Mouse (Mus musculus) T-cell, adult 2 months (primary cell): ENCODE results near the gene Bsn.
A peak's percentile ranks its signal among the peaks of the same experiment; 100 is the strongest.

ENCODE experiments used
- DNase-seq: peaks from one replicate; pipeline ENCODE4 v3.0.0; 2022; ENCODE audit warnings: low spot score

Bsn gene

GRCm38 (mm10) chr9:108125731-108126130 is 64.5 kb downstream of the Bsn start:
- DNase-seq = no peak

GRCm38 (mm10) chr9:108123916-108124315 is 66.3 kb downstream of the Bsn start:
- no peak for DNase-seq

GRCm38 (mm10) chr9:108121170-108121969 is 68.8 kb downstream of the Bsn start:
- no peak for DNase-seq

- peak; percentile 27 for DNase-seq
Measured at GRCm38 (mm10) chr9:108120671-108121070, 69.5 kb downstream of the Bsn start.

- no peak for DNase-seq
Measured at GRCm38 (mm10) chr9:108119891-108120411, 70.2 kb downstream of the Bsn start.

- no peak for DNase-seq
Measured at GRCm38 (mm10) chr9:108117143-108117542, 73.0 kb downstream of the Bsn start.

- DNase-seq = no peak
Measured at GRCm38 (mm10) chr9:108115290-108116077, 74.7 kb downstream of the Bsn start.

- DNase-seq = no peak
Measured at GRCm38 (mm10) chr9:108112719-108113340, 77.4 kb downstream of the Bsn start.

- DNase-seq = no peak
Measured at GRCm38 (mm10) chr9:108111593-108112121, 78.5 kb downstream of the Bsn start.

- no peak for DNase-seq
Measured at GRCm38 (mm10) chr9:108111101-108111592, 79.0 kb downstream of the Bsn start.

- DNase-seq = no peak
Measured at GRCm38 (mm10) chr9:108110160-108110559, 80.0 kb downstream of the Bsn start.

GRCm38 (mm10) chr9:108107867-108108266 is 82.3 kb downstream of the Bsn start:
- DNase-seq = no peak

GRCm38 (mm10) chr9:108106090-108106489 is 84.1 kb downstream of the Bsn start:
- no peak for DNase-seq

- DNase-seq = no peak
Measured at GRCm38 (mm10) chr9:108105549-108105863, 84.7 kb downstream of the Bsn start.

GRCm38 (mm10) chr9:108104766-108105548 is 85.2 kb downstream of the Bsn start:
- DNase-seq = no peak

GRCm38 (mm10) chr9:108099619-108100018 is 90.6 kb downstream of the Bsn start:
- no peak for DNase-seq

GRCm38 (mm10) chr9:108095949-108096712 is 94.1 kb downstream of the Bsn start:
- no peak for DNase-seq

GRCm38 (mm10) chr9:108095518-108095917 is 94.7 kb downstream of the Bsn start:
- DNase-seq = peak; percentile 54

- DNase-seq = no peak
Measured at GRCm38 (mm10) chr9:108094998-108095411, 95.2 kb downstream of the Bsn start.

GRCm38 (mm10) chr9:108094184-108094941 is 95.8 kb downstream of the Bsn start, which contains the start of gene Apeh:
Gene Apeh (minus strand): TSS chr9:108094606.
- peak; percentile 92 for DNase-seq
